Mouse (Mus musculus): ENCODE measurements around the gene Oprd1.

DNA sequence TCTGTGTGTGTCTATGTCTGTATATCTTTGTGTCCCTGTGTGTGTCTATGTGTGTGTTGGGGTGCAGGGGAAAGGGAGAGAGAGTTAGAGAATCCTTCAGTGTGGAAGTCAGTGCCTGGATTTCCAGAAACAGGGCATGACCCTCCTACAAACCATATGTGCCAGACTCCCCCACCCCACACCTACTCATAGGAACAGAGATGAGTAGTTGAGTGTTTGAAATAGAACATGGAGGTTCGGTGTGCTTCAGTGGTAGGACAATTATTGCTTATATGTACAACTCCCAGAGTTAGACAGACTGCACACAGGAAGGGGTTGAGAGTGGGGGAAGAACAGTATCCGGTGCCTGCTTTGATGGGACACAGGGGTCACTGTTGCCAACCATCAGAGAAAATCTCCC is 14.2 kb downstream of the Oprd1 start:
- no peak for TF ChIP-seq GATA1 (IDR thresholded peaks at IDR 0.05; ENCODE audit: borderline replicate concordance, low read length)
- TF ChIP-seq FLI1 (IDR thresholded peaks at IDR 0.05; ENCODE audit: low read length), result no peak

All from megakaryocyte, embryonic 14.5 days (primary cell).